Mouse (Mus musculus) CD4-positive, CD25-positive, alpha-beta regulatory T cell, adult 4 months (primary cell): ENCODE data around the gene Olfr137. TPM values are rescaled to one million over a fixed set of nuclear protein-coding genes. Genes with fewer than 3 reads are reported as not detected.

Experiments
- ATAC-seq: one replicate; pipeline ENCODE4 v1.8.0; 2017
- polyA plus RNA-seq, 2 experiments: library from polyadenylated mRNA; unstranded; fragments of 100-300 nt; shearing (Covaris generic); gene quantifications; one replicate each; pipeline ENCODE4 v1.2.1; 2017

Olfr137 gene
- polyA plus RNA-seq: not detected

GRCm38 (mm10) chr17:38307470-38307869 is at the start of gene Olfr137:
Gene Olfr137, minus strand, starts transcription at chr17:38307570.
- no peak for ATAC-seq

GRCm38 (mm10) chr17:38329531-38329930 is 22.2 kb upstream of the Olfr137 start, which contains the start of gene Olfr136:
Gene Olfr136, plus strand, starts transcription at chr17:38329831.
- ATAC-seq: no peak

DNA sequence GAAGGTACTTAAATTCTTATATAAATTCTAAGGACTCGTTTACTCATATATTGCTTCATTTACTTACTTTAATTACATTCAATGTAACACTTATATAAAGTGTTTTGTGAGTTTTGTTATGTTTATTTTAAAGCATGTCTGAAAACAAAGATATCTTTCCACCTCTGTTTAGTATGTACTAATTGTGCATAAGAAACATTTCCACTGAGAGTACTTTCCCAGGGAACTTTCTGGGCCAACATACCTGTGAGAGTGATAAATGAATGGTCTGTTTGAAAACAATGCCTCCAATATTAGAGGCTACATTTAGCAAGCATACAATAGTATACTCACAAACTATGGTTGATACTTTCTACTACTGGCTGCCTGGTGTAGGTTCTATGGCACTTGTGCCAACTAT is 46.6 kb downstream of the Olfr137 start, which contains the start of gene Olfr138:
Gene Olfr138, plus strand, starts transcription at position 301 of the 400 bp plus-strand sequence.
- no peak for ATAC-seq

Other genes starting within 250 kb of the Olfr137 start
- gene Olfr129, start 247.5 kb downstream of the Olfr137 start, polyA plus RNA-seq: not detected
- not detected for gene Olfr130, start 243.6 kb downstream of the Olfr137 start, polyA plus RNA-seq
- gene Olfr131, start 218.9 kb downstream of the Olfr137 start, polyA plus RNA-seq: not detected
- gene Olfr132, start 173.0 kb downstream of the Olfr137 start, polyA plus RNA-seq: not detected
- not detected for gene Olfr133, start 162.3 kb downstream of the Olfr137 start, polyA plus RNA-seq
- gene Olfr134, start 136.2 kb downstream of the Olfr137 start, polyA plus RNA-seq: not detected
- gene Olfr135, start 103.2 kb downstream of the Olfr137 start, polyA plus RNA-seq: not detected
- gene Olfr138, start 46.5 kb downstream of the Olfr137 start, polyA plus RNA-seq: not detected
- not detected for gene Olfr136, start 22.3 kb upstream of the Olfr137 start, polyA plus RNA-seq
- gene Esp36, start 112.6 kb upstream of the Olfr137 start, polyA plus RNA-seq: not detected
- not detected for gene Esp34, start 246.6 kb upstream of the Olfr137 start, polyA plus RNA-seq